Mouse (Mus musculus) liver, postnatal 0 days (tissue): ENCODE measurements around the gene Xpnpep1. TPM values are rescaled to one million over a fixed set of nuclear protein-coding genes. Genes with fewer than 3 reads are reported as not detected.

ENCODE experiments used
- ATAC-seq: fragments of 200-750 bp; cut with Nextera tagmentation; 2 replicates; pipeline ENCODE4 v1.8.0; 2017; ENCODE audit warnings: mild to moderate bottlenecking, moderate library complexity
- DNase-seq: peaks from one replicate; pipeline ENCODE4 v3.0.0-alpha.2; 2016
- H3K27ac ChIP-seq: fragments of 300-500 bp; sonication (generic); 2 replicates; pipeline ENCODE4 v1.5.1; 2014; ENCODE audit warnings: antibody characterized with exemption, moderate library complexity, mild to moderate bottlenecking, low read depth
- H3K27me3 ChIP-seq: fragments of 300-500 bp; sonication (generic); 2 replicates; pipeline ENCODE4 v1.6.1; 2014; ENCODE audit warnings: low read length, control low read depth, mixed read lengths; ENCODE audit not compliant: insufficient read depth
- H3K36me3 ChIP-seq: fragments of 300-500 bp; sonication (generic); replicated peaks from 2 replicates; pipeline ENCODE4 v1.6.1; 2014; ENCODE audit warnings: mild to moderate bottlenecking, control low read depth, low read length, moderate library complexity, mixed read lengths; ENCODE audit not compliant: insufficient read depth
- H3K4me1 ChIP-seq: fragments of 300-500 bp; sonication (generic); 2 replicates; pipeline ENCODE4 v1.6.1; 2014; ENCODE audit warnings: antibody characterized with exemption, mild to moderate bottlenecking, control low read depth; ENCODE audit not compliant: insufficient read depth
- H3K4me2 ChIP-seq: fragments of 300-500 bp; sonication (generic); 2 replicates; pipeline ENCODE4 v1.6.1; 2014; ENCODE audit warnings: low read depth, mild to moderate bottlenecking, low read length, moderate library complexity, mixed read lengths
- H3K4me3 ChIP-seq: fragments of 300-500 bp; sonication (generic); 2 replicates; pipeline ENCODE4 v1.5.1; 2014; ENCODE audit warnings: low read depth, low read length
- H3K9ac ChIP-seq: fragments of 300-500 bp; sonication (generic); replicated peaks from 2 replicates; pipeline ENCODE4 v1.6.1; 2014; ENCODE audit warnings: mild to moderate bottlenecking, moderate library complexity
- H3K9me3 ChIP-seq: fragments of 300-500 bp; sonication (generic); 2 replicates; pipeline ENCODE4 v1.6.1; 2016; ENCODE audit warnings: mild to moderate bottlenecking, control low read depth, low read length, mixed read lengths
- CTCF ChIP-seq: sonication (generic); IDR thresholded peaks from 2 replicates; pipeline ENCODE4 v1.5.1; 2016; ENCODE audit warnings: antibody characterized with exemption, low read depth
- EP300 ChIP-seq: IDR thresholded peaks from 2 replicates; pipeline ENCODE4 v1.6.1; 2016; ENCODE audit warnings: antibody characterized with exemption, low read depth, mild to moderate bottlenecking
- WGBS: fragments of 180-500 bp; shearing (Covaris S2); extraction: QIAGEN DNeasy Blood & Tissue Kit; methylation state at CpG from one replicate; pipeline ENCODE4 v1.1.7; 2014; ENCODE audit not compliant: insufficient replicate concordance; 5-methylcytosine and 5-hydroxymethylcytosine counted together
- polyA plus RNA-seq: library from polyadenylated mRNA; unstranded; fragments of >200 nt; fragmentation: Nextera tagmentation; extraction: Ambion mirVana; gene quantifications from 2 replicates; pipeline ENCODE4 v1.2.1, GENCODE M21; 2015

Xpnpep1 gene
- polyA plus RNA-seq: 55.4 and 62.0 TPM in 2 replicates

DNA sequence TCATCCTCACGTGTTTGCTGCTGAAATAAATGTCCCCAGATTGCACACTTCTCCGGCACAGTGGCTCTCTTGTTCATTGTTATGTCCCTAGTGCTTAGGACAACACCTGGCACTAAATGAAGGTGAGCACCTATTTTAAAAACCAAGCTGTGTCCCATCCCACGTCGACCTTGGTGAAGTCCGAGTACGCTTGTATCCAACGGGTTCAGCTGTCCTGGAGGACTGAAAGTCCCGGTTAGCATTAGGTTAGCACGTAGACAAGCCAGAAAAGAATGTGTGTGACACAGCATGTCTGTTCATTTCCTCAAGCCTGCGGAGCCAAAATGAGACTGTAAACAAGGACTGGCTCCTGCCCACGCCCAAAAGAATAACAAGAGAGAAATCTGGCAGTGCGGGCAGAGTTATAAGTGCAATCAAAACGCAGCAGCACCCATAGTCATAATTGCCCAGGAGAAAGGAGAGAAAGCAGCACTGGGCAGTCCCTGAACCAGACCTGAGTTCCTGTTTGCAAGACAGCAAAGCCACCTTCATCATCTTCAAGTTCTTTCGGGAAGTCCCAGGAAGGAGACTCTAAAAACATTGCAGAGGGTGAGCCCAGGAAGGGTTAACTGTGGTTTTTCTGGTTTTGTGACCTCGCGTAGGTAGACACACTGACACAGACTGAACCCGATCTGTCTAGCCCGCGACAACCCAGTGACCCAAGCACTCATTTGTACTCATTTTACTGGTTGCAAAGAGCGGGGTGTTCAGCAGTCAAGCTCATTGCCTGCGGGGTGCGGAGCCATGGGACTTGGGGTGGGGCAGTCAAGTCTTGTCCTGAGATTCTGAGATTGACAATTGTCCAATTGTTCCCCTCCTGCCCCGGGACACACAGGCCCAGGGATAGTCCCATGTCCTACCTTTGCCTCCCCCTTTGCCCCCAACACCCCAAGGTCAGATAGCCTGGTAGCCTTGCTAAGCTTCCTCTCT, at the start of gene Xpnpep1:
Gene Xpnpep1, minus strand, starts transcription at position 51 of the 969 bp plus-strand sequence.
- H3K27me3 ChIP-seq: no peaks in the 10 kb centered on the region
- H3K4me2 ChIP-seq: peak within 1 kb of the TSS; percentile 88
- peak within 1 kb of the TSS; percentile 38; the same call in 1 of the 2 replicates for H3K9ac ChIP-seq
- no peaks in the 10 kb centered on the region for H3K9me3 ChIP-seq
- no peak within 1 kb of the TSS for H3K4me3 ChIP-seq
- no peak for DNase-seq
- TF ChIP-seq CTCF: no peak
- TF ChIP-seq EP300: no peak
- H3K36me3 ChIP-seq: no peaks in the 10 kb centered on the region
- H3K4me1 ChIP-seq: peaks cover 18% of the 10 kb centered on the region
- WGBS: 71% methylated on average over 23 of the region's 23 CpGs
- no peak for ATAC-seq
- peak within 1 kb of the TSS; percentile 70; the same call in 1 of the 2 replicates for H3K27ac ChIP-seq

DNA sequence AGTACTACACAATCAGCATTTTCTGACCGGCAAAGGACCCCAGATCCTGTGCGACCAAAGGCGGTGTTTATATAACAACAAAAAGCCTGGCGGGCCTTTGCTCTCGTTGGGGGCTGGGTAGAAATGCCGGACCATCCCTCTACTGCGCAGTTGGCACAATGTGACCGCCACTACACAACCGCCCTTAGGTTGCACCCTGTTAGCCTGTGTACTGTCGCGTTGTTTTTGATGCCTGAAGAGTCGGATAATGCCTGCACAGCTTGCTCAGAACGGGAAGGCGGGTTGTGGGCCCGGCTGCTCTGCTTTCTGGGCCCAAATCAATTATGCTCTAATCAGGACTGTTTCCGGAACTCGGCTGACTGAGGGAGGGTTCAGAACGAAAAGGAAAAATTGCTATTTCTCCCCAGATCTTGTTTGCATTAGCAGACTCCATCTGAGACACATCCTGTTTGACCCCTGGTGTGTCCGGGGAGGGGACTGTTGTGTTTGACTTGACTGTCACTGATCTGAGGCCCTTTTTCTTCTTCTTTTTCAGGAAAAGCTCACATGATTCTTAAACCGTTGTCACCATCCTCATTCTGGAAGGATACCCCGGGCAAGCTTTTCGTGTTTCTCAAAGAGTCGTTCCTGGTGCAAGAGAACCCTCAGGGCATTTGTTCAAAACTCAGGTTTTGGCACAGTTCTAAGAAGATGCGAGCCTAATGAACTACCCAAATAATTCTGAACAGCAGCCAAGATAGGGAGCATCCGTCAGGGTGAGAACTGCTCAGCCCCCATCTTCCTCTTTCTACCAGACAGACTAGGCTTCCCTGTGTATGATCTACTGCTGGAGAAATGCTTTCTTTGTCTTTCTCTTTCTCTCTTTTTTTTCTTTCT, 47.5 kb upstream of the Xpnpep1 start:
- WGBS: 33% methylated on average over 25 of the region's 25 CpGs
- no peak overlapping the region for H3K4me3 ChIP-seq
- no peak overlapping the region for H3K9ac ChIP-seq
- no peaks in the 10 kb centered on the region for H3K27me3 ChIP-seq
- DNase-seq: peak; percentile 28
- peak; percentile 70 for ATAC-seq
- no peak for TF ChIP-seq EP300
- TF ChIP-seq CTCF: no peak
- peaks cover 4% of the 10 kb centered on the region; the same call in 1 of the 2 replicates for H3K4me1 ChIP-seq
- peak overlapping the region; percentile 38 for H3K4me2 ChIP-seq
- peak overlapping the region; percentile 66 for H3K27ac ChIP-seq
- H3K9me3 ChIP-seq: no peaks in the 10 kb centered on the region
- no peaks in the 10 kb centered on the region for H3K36me3 ChIP-seq

DNA sequence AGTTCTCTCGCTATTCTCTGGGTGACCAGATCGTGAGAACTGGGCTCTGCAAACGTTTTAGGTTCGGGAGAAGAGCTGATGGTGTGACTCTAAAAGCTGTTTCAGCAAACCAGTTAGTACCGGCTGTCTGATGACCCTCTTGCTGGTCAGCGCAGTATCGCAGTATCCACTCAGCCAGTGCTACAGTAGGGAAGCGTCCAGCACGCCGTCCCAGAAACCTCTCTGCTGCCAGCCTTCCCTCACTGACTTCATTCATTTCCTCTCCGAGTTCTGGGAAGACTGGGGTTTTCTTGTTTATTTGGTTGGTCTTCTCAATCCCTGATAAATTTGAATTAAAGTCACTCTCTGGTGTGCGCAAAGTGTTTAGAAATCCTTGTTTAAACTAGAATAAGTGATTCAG, 46.8 kb upstream of the Xpnpep1 start:
- Histone ChIP-seq H3K27ac (peak overlapping the region; percentile 66), H3K4me2 (peak overlapping the region; percentile 38), H3K4me1 (peaks cover 4% of the 10 kb centered on the region; the same call in 1 of the 2 replicates), H3K27me3 (no peaks in the 10 kb centered on the region), H3K9ac (no peak overlapping the region), H3K36me3 (no peaks in the 10 kb centered on the region), H3K9me3 (no peaks in the 10 kb centered on the region), H3K4me3 (no peak overlapping the region)
- DNase-seq: no peak
- 67% methylated on average over 12 of the region's 12 CpGs for WGBS
- peak; percentile 41; the same call in 1 of the 2 replicates for ATAC-seq
- TF ChIP-seq CTCF (no peak), EP300 (no peak)

DNA sequence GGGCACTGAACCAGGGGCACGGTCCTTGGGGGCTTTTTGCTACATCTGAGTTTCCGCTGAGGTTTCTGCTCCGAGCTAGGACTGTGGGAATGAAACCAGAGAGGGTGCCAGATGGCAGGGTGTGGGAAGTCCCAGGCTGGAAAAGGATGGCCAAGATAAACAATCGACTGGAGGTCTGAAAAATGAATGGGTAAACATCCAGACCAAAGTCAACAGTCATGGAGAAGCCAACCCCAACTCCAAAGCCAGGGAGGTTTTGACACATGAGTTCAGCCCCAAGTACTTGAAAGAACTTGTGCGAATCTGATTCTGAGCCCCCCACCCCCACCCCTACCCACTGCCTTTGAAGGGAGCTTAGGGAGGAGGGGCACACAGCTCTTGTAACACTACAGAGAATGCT, 44.7 kb upstream of the Xpnpep1 start:
- no peak overlapping the region for H3K4me3 ChIP-seq
- no peak overlapping the region for H3K4me2 ChIP-seq
- H3K27ac ChIP-seq: no peak overlapping the region
- no peaks in the 10 kb centered on the region for H3K9me3 ChIP-seq
- ATAC-seq (peak; percentile 67), DNase-seq (peak; percentile 40)
- WGBS: 48% methylated on average over 5 of the region's 5 CpGs
- no peak overlapping the region for H3K9ac ChIP-seq
- no peaks in the 10 kb centered on the region for H3K36me3 ChIP-seq
- TF ChIP-seq EP300: no peak
- TF ChIP-seq CTCF: no peak
- H3K4me1 ChIP-seq: peaks cover 6% of the 10 kb centered on the region; the same call in 1 of the 2 replicates
- no peaks in the 10 kb centered on the region for H3K27me3 ChIP-seq

DNA sequence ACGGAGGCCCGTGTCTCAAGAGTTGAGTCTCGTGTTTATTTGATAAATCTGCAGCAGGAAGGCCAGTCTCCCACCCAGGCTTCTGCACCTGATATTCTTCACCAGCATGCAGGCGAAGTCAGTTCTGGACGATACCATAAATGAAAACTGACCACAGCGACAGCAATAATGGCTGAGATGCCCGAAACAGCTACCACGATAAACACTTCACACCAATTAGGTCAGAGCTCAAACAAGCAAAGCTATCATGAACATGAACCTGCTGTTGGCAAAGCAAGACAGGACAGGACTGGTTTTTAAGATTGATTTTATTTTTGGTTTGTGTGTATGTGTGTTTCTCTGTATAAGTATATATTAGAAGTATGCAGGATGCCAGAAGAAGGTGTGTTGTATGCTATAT, 42.8 kb upstream of the Xpnpep1 start:
- no peak for DNase-seq
- TF ChIP-seq EP300 (no peak), CTCF (no peak)
- H3K4me2 ChIP-seq: no peak overlapping the region
- no peaks in the 10 kb centered on the region for H3K27me3 ChIP-seq
- H3K4me1 ChIP-seq: peaks cover 6% of the 10 kb centered on the region; the same call in 1 of the 2 replicates
- H3K27ac ChIP-seq: no peak overlapping the region
- no peak overlapping the region for H3K9ac ChIP-seq
- H3K4me3 ChIP-seq: no peak overlapping the region
- no peaks in the 10 kb centered on the region for H3K36me3 ChIP-seq
- 76% methylated on average over 8 of the region's 8 CpGs for WGBS
- no peaks in the 10 kb centered on the region for H3K9me3 ChIP-seq
- no peak for ATAC-seq
